Mouse (Mus musculus): Measurements from ENCODE around the gene Nxt2.

DNA sequence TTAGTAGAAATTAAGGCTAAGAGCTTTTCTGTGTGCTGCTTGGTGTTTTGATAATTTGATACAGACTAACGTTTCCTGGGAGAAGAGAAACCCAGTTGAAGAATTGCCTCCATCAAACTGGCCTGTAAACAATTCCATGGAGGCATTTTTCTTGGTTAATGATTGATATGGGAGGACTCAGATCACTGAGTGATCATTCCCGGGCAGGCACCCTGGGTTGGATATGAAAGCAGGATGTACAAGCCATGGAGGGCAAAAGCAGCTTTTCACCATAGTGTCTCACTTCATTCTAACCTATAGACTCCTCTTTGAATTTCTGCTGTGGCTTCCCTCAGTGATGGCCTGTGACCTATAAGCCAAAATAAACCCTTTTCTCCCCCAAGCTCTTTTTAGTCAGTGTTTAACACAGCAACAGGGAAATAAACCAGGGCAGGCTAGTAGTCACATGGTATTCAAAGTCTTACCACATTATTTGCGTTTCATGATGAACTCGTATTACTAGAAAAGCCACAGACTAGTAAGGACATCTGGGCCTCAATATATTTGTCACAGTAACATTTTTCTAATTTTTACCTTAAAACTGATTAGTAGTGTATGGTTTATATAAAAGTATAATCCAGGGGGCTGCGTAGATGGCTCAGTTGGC is 19.2 kb downstream of the Nxt2 start:
- no peak for TF ChIP-seq CTCF (IDR thresholded peaks at IDR 0.05; ENCODE audit: borderline replicate concordance, extremely low read depth, insufficient read depth, insufficient read length)
- no peak for TF ChIP-seq POLR2A (IDR thresholded peaks at IDR 0.05; ENCODE audit: borderline replicate concordance, extremely low read depth, insufficient read depth, insufficient read length, poor library complexity, severe bottlenecking)
